Mouse (Mus musculus) kidney, adult 9 months (tissue): ENCODE results near the gene Zfp433.
A peak's percentile ranks its signal among the peaks of the same experiment; 100 is the strongest.
"Not testable (repeated sequence)": the region's sequence is repeated elsewhere in the genome, so short reads cannot be mapped to it uniquely, and the experiment has no call there.

Experiments
- DNase-seq: peaks from one replicate; pipeline ENCODE4 v3.0.0; 2022

The Zfp433 gene

DNA sequence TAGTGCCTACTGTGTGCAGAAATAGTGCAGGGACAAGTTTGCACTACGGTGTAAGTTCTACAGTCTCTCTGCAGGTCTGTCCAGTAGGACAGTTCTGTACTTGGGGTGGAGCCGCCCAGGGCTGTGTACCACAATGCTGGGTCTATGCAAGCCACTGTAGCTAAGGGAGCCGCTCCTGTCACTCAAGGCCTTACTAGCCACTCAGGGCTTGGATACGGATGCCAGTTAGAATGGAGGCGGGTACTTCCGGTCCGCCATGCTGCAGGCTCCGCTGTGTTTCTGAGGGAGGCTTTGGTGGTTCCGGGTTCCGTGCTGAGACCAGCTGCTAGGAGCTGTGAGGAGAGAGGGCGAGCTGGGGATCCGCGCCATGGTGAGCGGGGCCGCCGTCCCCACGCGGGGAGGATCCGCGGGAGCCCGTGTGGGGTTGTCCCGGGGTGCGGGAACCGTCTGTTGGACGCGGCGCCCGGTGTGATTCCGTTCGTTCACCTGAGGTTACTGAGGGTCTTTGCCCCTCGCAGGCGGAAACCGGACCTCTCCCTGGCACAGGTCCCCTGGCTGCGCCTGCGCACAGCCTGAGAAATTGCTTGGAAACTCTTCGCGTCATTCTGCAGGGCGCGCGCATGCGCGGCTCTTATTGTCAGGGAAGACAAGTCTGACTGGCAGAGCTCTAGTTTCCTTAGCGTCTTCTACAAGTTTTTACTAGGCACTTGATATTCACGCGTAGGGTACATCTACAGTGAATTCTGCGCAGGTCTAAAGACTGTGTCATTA lies at the start of gene Zfp433:
Gene Zfp433, plus strand, starts transcription at position 295 of the 771 bp plus-strand sequence.
- not testable (repeated sequence) for DNase-seq

DNA sequence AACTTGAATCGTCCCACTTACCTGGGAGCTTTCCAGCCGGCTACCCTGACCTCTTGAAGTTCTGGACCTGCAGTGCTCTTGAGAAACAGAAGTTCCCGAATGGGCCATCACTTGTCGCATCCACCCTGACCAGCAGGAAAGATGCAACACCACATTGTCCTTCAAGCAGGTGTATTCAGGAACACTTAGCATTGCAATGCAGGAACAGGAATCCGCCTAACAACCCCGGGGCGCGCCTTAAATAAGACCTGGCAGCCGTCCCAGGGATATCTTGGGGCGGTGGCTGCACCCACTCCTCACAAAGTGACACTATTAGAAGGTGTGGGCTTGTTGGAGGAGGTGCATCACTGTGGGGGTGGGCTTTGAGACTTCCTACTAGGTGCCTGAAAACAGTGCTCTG lies 49.4 kb upstream of the Zfp433 start:
- peak; percentile 0 for DNase-seq

DNA sequence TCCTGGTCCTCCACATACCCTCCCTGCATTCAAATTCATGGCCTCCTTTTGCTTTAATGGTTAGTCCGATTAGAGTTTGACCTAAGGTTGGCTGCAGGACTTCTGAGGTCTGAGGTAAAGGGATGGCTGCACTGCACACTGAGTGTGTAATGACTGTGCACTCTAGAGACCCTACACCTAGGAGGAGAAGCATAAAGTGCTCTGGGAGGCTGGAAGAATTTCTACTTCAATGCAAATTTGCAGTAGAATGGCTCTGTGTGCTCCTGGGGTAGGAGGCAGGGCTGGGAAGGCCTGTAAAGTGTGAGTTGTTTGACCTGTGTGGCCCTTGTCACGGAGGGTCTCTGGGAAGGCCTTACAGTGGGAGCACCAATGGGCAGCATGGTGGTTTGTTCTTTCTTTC lies 48.5 kb upstream of the Zfp433 start:
- peak; percentile 0 for DNase-seq

DNA sequence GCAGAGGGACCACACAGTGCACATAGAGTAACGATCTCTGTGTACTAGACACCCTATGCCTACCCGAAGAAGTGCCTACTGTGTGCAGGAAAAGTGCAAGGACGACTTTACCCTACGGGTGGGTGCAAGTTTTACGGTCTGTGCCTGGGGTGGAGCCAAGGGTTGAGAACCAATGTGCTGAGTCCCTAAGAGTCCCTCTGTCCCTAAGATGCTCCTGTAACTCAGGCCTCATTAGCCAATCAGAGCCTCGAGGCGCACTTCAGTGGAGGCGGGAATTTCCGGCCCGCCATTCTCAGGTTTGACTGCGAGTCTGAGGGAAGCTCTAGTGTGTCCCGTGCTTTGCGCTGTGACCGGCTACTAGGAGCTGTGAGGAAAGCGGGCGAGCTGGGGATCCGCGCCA lies 17.5 kb upstream of the Zfp433 start:
- DNase-seq: not testable (repeated sequence)

DNA sequence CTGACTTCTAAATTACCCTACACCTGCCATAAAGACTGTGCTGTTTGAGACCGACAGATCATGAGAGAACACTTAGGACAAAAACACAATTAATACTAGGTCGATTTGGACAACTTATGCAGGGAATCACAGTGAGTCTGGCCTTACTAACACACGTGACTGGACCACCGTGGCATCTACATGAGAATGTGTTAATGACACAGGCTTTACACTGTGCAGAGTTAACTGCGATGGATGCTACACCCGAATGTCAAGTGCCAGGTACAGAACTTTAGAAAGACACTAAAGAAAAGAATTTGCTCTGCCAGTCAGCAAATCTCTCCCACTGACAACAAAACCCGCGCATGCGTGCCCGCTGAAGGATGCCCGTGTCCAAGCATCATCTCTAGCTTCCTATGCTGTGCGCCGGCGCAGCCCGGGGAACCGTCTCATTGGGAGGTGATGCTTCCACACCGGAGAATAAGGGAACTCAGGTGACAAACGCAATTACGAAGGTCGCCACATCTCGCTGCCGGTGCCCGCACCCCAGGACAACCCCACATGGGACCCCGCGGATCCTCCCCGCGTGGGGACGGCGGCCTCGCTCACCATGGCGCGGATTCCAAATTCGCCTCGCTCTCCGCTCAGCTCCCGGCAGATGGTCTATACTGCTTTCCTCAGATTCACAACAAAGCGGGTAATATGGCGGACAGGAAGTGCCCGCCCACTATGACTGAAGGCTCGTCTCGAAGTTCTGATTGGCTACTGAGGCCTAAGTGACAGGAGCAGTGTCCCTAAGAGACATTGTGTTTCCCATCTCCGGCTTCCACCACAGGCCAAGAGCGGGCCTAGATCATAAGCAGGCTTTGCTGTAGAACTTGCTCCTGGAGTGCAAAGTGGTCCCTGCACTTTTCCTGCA lies 66.1 kb downstream of the Zfp433 start, which contains the start of gene Gm3055:
Gene Gm3055, minus strand, starts transcription at position 656 of the 898 bp plus-strand sequence.
- DNase-seq: not testable (repeated sequence)

DNA sequence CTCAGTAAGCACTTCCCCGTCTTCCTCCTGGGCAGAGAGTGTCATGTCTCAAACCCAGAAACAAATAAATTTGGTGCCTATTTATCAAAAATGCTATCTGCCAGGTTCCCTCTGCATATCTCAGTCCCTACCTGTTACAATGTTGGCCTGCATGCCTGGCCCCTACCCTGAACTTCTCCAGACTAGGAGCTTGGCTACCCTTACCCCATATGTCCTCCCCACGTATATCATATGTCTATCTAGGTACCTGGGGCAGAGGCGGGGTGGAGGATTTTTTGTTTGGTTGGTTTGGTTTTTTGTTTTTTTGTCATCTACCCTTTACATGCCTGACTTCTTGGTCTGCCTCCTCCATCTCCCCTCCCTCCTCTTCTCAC lies 66.8 kb downstream of the Zfp433 start:
- DNase-seq: not testable (repeated sequence)
